Mouse (Mus musculus): ENCODE data around the gene Casz1. TPM values are rescaled to one million over a fixed set of nuclear protein-coding genes. Genes with fewer than 3 reads are reported as not detected.

Casz1 gene
- total RNA-seq, 1 experiment from 2014 or later: 7.5 TPM

GRCm38 (mm10) chr4:148918707-148919447 is 114.6 kb downstream of the Casz1 start:
- no peak for ATAC-seq (replicated peaks; ENCODE audit: insufficient number of reproducible peaks, low FRiP score, low TSS enrichment, poor library complexity, severe bottlenecking)

GRCm38 (mm10) chr4:148920610-148921009 is 116.4 kb downstream of the Casz1 start:
- no peak for ATAC-seq (replicated peaks; ENCODE audit: insufficient number of reproducible peaks, low FRiP score, low TSS enrichment, poor library complexity, severe bottlenecking)

- ATAC-seq (replicated peaks; ENCODE audit: insufficient number of reproducible peaks, low FRiP score, low TSS enrichment, poor library complexity, severe bottlenecking): no peak
These were observed 118.0 kb downstream of the Casz1 start for GRCm38 (mm10) chr4:148922221-148922700.

GRCm38 (mm10) chr4:148923414-148923813 is 119.2 kb downstream of the Casz1 start:
- no peak for ATAC-seq (replicated peaks; ENCODE audit: insufficient number of reproducible peaks, low FRiP score, low TSS enrichment, poor library complexity, severe bottlenecking)

GRCm38 (mm10) chr4:148923976-148924375 is 119.7 kb downstream of the Casz1 start:
- no peak for ATAC-seq (replicated peaks; ENCODE audit: insufficient number of reproducible peaks, low FRiP score, low TSS enrichment, poor library complexity, severe bottlenecking)

- ATAC-seq (replicated peaks; ENCODE audit: insufficient number of reproducible peaks, low FRiP score, low TSS enrichment, poor library complexity, severe bottlenecking): no peak
These were observed 121.5 kb downstream of the Casz1 start for GRCm38 (mm10) chr4:148925589-148926359.

- ATAC-seq (replicated peaks; ENCODE audit: insufficient number of reproducible peaks, low FRiP score, low TSS enrichment, poor library complexity, severe bottlenecking): no peak
These were observed 122.2 kb downstream of the Casz1 start for GRCm38 (mm10) chr4:148926459-148926858.

GRCm38 (mm10) chr4:148928316-148928715 is 124.1 kb downstream of the Casz1 start:
- ATAC-seq (replicated peaks; ENCODE audit: insufficient number of reproducible peaks, low FRiP score, low TSS enrichment, poor library complexity, severe bottlenecking): no peak

- ATAC-seq (replicated peaks; ENCODE audit: insufficient number of reproducible peaks, low FRiP score, low TSS enrichment, poor library complexity, severe bottlenecking): no peak
These were observed 124.6 kb downstream of the Casz1 start for GRCm38 (mm10) chr4:148928876-148929275.

- ATAC-seq (replicated peaks; ENCODE audit: insufficient number of reproducible peaks, low FRiP score, low TSS enrichment, poor library complexity, severe bottlenecking): no peak
These were observed 126.5 kb downstream of the Casz1 start for GRCm38 (mm10) chr4:148930721-148931229.

- ATAC-seq (replicated peaks; ENCODE audit: insufficient number of reproducible peaks, low FRiP score, low TSS enrichment, poor library complexity, severe bottlenecking): no peak
These were observed 128.9 kb downstream of the Casz1 start for GRCm38 (mm10) chr4:148933109-148933508.

GRCm38 (mm10) chr4:148935211-148935610 is 131.0 kb downstream of the Casz1 start:
- ATAC-seq (replicated peaks; ENCODE audit: insufficient number of reproducible peaks, low FRiP score, low TSS enrichment, poor library complexity, severe bottlenecking): no peak

GRCm38 (mm10) chr4:148936111-148936510 is 131.9 kb downstream of the Casz1 start:
- no peak for ATAC-seq (replicated peaks; ENCODE audit: insufficient number of reproducible peaks, low FRiP score, low TSS enrichment, poor library complexity, severe bottlenecking)

GRCm38 (mm10) chr4:148936727-148937126 is 132.5 kb downstream of the Casz1 start:
- no peak for ATAC-seq (replicated peaks; ENCODE audit: insufficient number of reproducible peaks, low FRiP score, low TSS enrichment, poor library complexity, severe bottlenecking)

- no peak for ATAC-seq (replicated peaks; ENCODE audit: insufficient number of reproducible peaks, low FRiP score, low TSS enrichment, poor library complexity, severe bottlenecking)
These were observed 134.3 kb downstream of the Casz1 start for GRCm38 (mm10) chr4:148938546-148938945.

GRCm38 (mm10) chr4:148940674-148941211 is 136.5 kb downstream of the Casz1 start:
- ATAC-seq (replicated peaks; ENCODE audit: insufficient number of reproducible peaks, low FRiP score, low TSS enrichment, poor library complexity, severe bottlenecking): peak; percentile 86

- ATAC-seq (replicated peaks; ENCODE audit: insufficient number of reproducible peaks, low FRiP score, low TSS enrichment, poor library complexity, severe bottlenecking): no peak
These were observed 137.1 kb downstream of the Casz1 start for GRCm38 (mm10) chr4:148941321-148941720.

GRCm38 (mm10) chr4:148943099-148943498 is 138.9 kb downstream of the Casz1 start:
- ATAC-seq (replicated peaks; ENCODE audit: insufficient number of reproducible peaks, low FRiP score, low TSS enrichment, poor library complexity, severe bottlenecking): no peak

GRCm38 (mm10) chr4:148945476-148945881 is 141.2 kb downstream of the Casz1 start:
- ATAC-seq (replicated peaks; ENCODE audit: insufficient number of reproducible peaks, low FRiP score, low TSS enrichment, poor library complexity, severe bottlenecking): no peak
